Mouse (Mus musculus): Measurements from ENCODE around the gene Prkag2. TPM values are rescaled to one million over a fixed set of nuclear protein-coding genes. Genes with fewer than 3 reads are reported as not detected.
A peak's percentile ranks its signal among the peaks of the same experiment; 100 is the strongest.

The Prkag2 gene
- polyA plus RNA-seq, 3 experiments from 2014 or later: 18.9 to 27.2 (median 22.3) TPM

- no peak for ATAC-seq
These were observed 108.9 kb downstream of the Prkag2 start for GRCm38 (mm10) chr5:24991575-24991974.

GRCm38 (mm10) chr5:24990460-24990859 lies 110.0 kb downstream of the Prkag2 start:
- ATAC-seq: no peak

GRCm38 (mm10) chr5:24989683-24990082 lies 110.8 kb downstream of the Prkag2 start:
- ATAC-seq: no peak

- no peak for ATAC-seq
These were observed 113.5 kb downstream of the Prkag2 start for GRCm38 (mm10) chr5:24986956-24987355.

- no peak for ATAC-seq
These were observed 114.1 kb downstream of the Prkag2 start for GRCm38 (mm10) chr5:24986204-24986940.

- no peak for ATAC-seq
These were observed 114.8 kb downstream of the Prkag2 start for GRCm38 (mm10) chr5:24985434-24986176.

GRCm38 (mm10) chr5:24984157-24984556 lies 116.3 kb downstream of the Prkag2 start:
- ATAC-seq: no peak

- no peak for ATAC-seq
These were observed 116.9 kb downstream of the Prkag2 start for GRCm38 (mm10) chr5:24983539-24983938.

- ATAC-seq: no peak
These were observed 118.2 kb downstream of the Prkag2 start for GRCm38 (mm10) chr5:24982258-24982657.

- no peak for ATAC-seq
These were observed 118.7 kb downstream of the Prkag2 start for GRCm38 (mm10) chr5:24981765-24982164.

GRCm38 (mm10) chr5:24979968-24980345 lies 120.5 kb downstream of the Prkag2 start:
- ATAC-seq: no peak

GRCm38 (mm10) chr5:24979312-24979967 lies 121.0 kb downstream of the Prkag2 start:
- no peak for ATAC-seq

- ATAC-seq: no peak
These were observed 123.5 kb downstream of the Prkag2 start for GRCm38 (mm10) chr5:24976907-24977306.

- no peak for ATAC-seq
These were observed 124.2 kb downstream of the Prkag2 start for GRCm38 (mm10) chr5:24976236-24976635.

- no peak for ATAC-seq
These were observed 125.3 kb downstream of the Prkag2 start for GRCm38 (mm10) chr5:24975100-24975499.

GRCm38 (mm10) chr5:24973672-24974225 lies 126.7 kb downstream of the Prkag2 start:
- no peak for ATAC-seq

- ATAC-seq: peak; percentile 89
These were observed 127.2 kb downstream of the Prkag2 start for GRCm38 (mm10) chr5:24973228-24973627.

GRCm38 (mm10) chr5:24970552-24971275 lies 129.7 kb downstream of the Prkag2 start:
- ATAC-seq: no peak

GRCm38 (mm10) chr5:24969241-24969880 lies 131.1 kb downstream of the Prkag2 start:
- peak; percentile 32 for ATAC-seq

GRCm38 (mm10) chr5:24968792-24969191 lies 131.7 kb downstream of the Prkag2 start:
- no peak for ATAC-seq

GRCm38 (mm10) chr5:24967898-24968535 lies 132.4 kb downstream of the Prkag2 start:
- no peak for ATAC-seq

Measured in inflammation-experienced regulatory T-cells, adult 6 months (primary cell).